Mouse (Mus musculus) spleen, postnatal 0 days (tissue): ENCODE results near the gene Bex1. TPM values are rescaled to one million over a fixed set of nuclear protein-coding genes. Genes with fewer than 3 reads are reported as not detected.

Source experiments
- polyA plus RNA-seq: library from polyadenylated mRNA; unstranded; fragments of >200 nt; fragmentation: Nextera tagmentation; extraction: Ambion mirVana; gene quantifications from 2 replicates; pipeline ENCODE4 v1.2.1, GENCODE M21; 2015

The Bex1 gene
- 2.7 and 3.8 TPM in 2 replicates for polyA plus RNA-seq

GRCm38 (mm10) chrX:136214729-136215677, at the start of gene Bex1, which contains the start of gene Tceal7:
Gene Bex1 (minus strand): TSS chrX:136215513.
Gene Tceal7 (plus strand): TSS chrX:136214779.

GRCm38 (mm10) chrX:136244574-136245229, 29.4 kb upstream of the Bex1 start, which contains the start of gene Tceal9:
Gene Tceal9 (plus strand): TSS chrX:136245079.

GRCm38 (mm10) chrX:136203664-136204066, 11.6 kb downstream of the Bex1 start, which contains the start of gene Tceal5:
Gene Tceal5 (minus strand): TSS chrX:136203876.

GRCm38 (mm10) chrX:136172118-136172551, 43.2 kb downstream of the Bex1 start, which contains the start of gene Tceal8:
Gene Tceal8 (minus strand): TSS chrX:136172342.

Other genes with a start within 250 kb of the Bex1 start
- gene Arxes2, start 221.7 kb downstream of the Bex1 start, polyA plus RNA-seq, result 22.9 and 31.0 TPM in 2 replicates
- 10.1 and 12.9 TPM in 2 replicates for gene Arxes1, start 182.1 kb downstream of the Bex1 start, polyA plus RNA-seq
- gene Bex2, start 147.3 kb downstream of the Bex1 start, polyA plus RNA-seq, result 8.3 and 8.5 TPM in 2 replicates
- gene Nxf3, start 130.3 kb downstream of the Bex1 start, polyA plus RNA-seq, result 0.22 and 0.27 TPM in 2 replicates
- gene Bex4, start 76.5 kb downstream of the Bex1 start, polyA plus RNA-seq, result 73.2 and 98.4 TPM in 2 replicates
- gene Tceal8, start 43.2 kb downstream of the Bex1 start, polyA plus RNA-seq, result 86.9 and 103 TPM in 2 replicates
- gene Tceal5, start 11.6 kb downstream of the Bex1 start, polyA plus RNA-seq, result 0.81 and 1.5 TPM in 2 replicates
- 0.22 TPM in 1 of 2 replicates, not detected in the other for gene Tceal7, start 734 bp downstream of the Bex1 start, polyA plus RNA-seq
- 191 and 202 TPM in 2 replicates for gene Tceal9, start 29.6 kb upstream of the Bex1 start, polyA plus RNA-seq
- gene Bex3, start 54.7 kb upstream of the Bex1 start, polyA plus RNA-seq, result 143 and 151 TPM in 2 replicates